Mouse (Mus musculus) liver, postnatal 0 days (tissue): ENCODE data around the gene Tsnaxip1.

Source experiments
- CTCF ChIP-seq: sonication (generic); IDR thresholded peaks from 2 replicates; pipeline ENCODE4 v1.5.1; 2016; ENCODE audit warnings: antibody characterized with exemption, low read depth
- EP300 ChIP-seq: IDR thresholded peaks from 2 replicates; pipeline ENCODE4 v1.6.1; 2016; ENCODE audit warnings: antibody characterized with exemption, low read depth, mild to moderate bottlenecking

DNA sequence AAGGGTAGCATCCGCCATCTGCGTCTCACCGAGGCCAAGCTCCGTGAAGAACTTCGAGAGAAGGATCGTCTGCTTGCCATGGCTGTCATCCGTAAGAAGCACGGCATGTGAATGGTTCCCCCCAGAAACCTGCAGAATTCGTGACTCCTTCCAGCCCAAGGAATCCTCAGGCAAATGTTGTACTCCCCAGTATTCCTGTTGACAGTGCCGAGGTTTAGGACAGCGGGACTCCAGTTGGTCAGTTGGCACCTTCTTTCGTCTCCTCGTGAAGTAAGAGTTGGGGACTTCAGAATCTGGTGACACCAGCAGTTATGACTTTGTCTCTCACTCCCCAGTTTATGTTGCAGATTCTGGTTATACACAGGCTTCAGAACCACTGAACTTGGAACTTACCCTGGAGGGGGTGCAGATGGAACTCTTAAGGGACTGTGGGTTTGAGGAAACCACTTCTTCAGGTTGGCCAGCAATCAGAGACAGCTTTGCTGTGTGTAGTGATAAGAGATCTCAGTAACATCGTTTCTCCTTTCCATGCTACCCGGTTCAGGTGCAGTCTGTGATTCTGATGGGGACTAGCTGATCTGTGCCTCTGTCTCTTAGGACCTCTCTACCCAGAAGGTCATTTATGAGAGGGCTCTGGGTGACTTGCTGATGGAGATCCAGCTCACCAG, 28.8 kb downstream of the Tsnaxip1 start:
- TF ChIP-seq CTCF (no peak), EP300 (no peak)
